ENCODE assay signal across 9 mouse cellular contexts in genomic region chr19:53649361-53649760, GRCm38 (mm10). TPM values are rescaled to one million over a fixed set of nuclear protein-coding genes. Genes with fewer than 3 reads are reported as not detected.
DNase-seq lines count a peak whose midpoint lies in the region; ATAC-seq and TF ChIP-seq lines count a peak whose summit lies in the region.
"Had no signal": no experiment of that assay in that cellular context is flagged by ENCODE, and none has a peak within 500 bp of the region (broad histone marks: within the 10 kb centered on the region; RNA-seq: fewer than 3 reads in every experiment).

No protein-coding gene starts in this region.

- peaks cover 9% of the 10 kb centered on the region; the same call in 1 of the 2 replicates for H3K36me3 ChIP-seq in intestine, embryonic 16.5 days (ENCODE audit: control insufficient read depth, insufficient read depth, low read length)
- peaks cover 24% of the 10 kb centered on the region for H3K36me3 ChIP-seq in intestine, embryonic 15.5 days
- peaks cover 16% of the 10 kb centered on the region for H3K36me3 ChIP-seq in neural tube, embryonic 14.5 days (ENCODE audit: control insufficient read depth, insufficient read depth, low read length)
- H3K36me3 ChIP-seq in heart, postnatal 0 days (replicated peaks; ENCODE audit: control insufficient read depth, insufficient read depth, low read length) = peaks cover 26% of the 10 kb centered on the region

- 0 out of 2 replicates have a peak, but pooled peaks cover 6% of the 10 kb centered on the region for H3K4me1 ChIP-seq in intestine, embryonic 16.5 days (ENCODE audit: control insufficient read depth, insufficient read depth, low read length)
- H3K4me1 ChIP-seq in intestine, embryonic 15.5 days (replicated peaks) = peaks cover 18% of the 10 kb centered on the region
- peaks cover 9% of the 10 kb centered on the region; the same call in 1 of the 2 replicates for H3K4me1 ChIP-seq in neural tube, embryonic 14.5 days (ENCODE audit: control insufficient read depth, insufficient read depth, low read length)
- H3K4me1 ChIP-seq in heart, postnatal 0 days (ENCODE audit: control insufficient read depth, insufficient read depth) = peaks cover 14% of the 10 kb centered on the region; the same call in 1 of the 2 replicates

- TF ChIP-seq EP300 in heart, postnatal 0 days (IDR thresholded peaks at IDR 0.05; ENCODE audit: low read depth) = no peak

- H3K27ac ChIP-seq in intestine, embryonic 16.5 days (ENCODE audit: low read length) = 0 out of 2 replicates have a peak overlapping the region, but pooled peaks have one; percentile 4
- H3K27ac ChIP-seq in intestine, embryonic 15.5 days = no peak overlapping the region
- no peak overlapping the region for H3K27ac ChIP-seq in neural tube, embryonic 14.5 days (ENCODE audit: low read depth, low read length)
- H3K27ac ChIP-seq in heart, postnatal 0 days (ENCODE audit: low read depth) = 0 out of 2 replicates have a peak overlapping the region, but pooled peaks have one; percentile 37

- no peak overlapping the region for H3K4me3 ChIP-seq in intestine, embryonic 16.5 days (ENCODE audit: low read length)
- H3K4me3 ChIP-seq in intestine, embryonic 15.5 days (replicated peaks) = no peak overlapping the region
- no peak overlapping the region for H3K4me3 ChIP-seq in neural tube, embryonic 14.5 days (ENCODE audit: low read depth, low read length)
- no peak overlapping the region for H3K4me3 ChIP-seq in heart, postnatal 0 days (ENCODE audit: low read depth, low read length)
- H3K4me3 ChIP-seq: erythroblast, embryonic 14.5 days had no signal

- H3K9ac ChIP-seq in intestine, embryonic 16.5 days (ENCODE audit: low read depth, low read length) = no peak overlapping the region
- no peak overlapping the region for H3K9ac ChIP-seq in intestine, embryonic 15.5 days
- no peak overlapping the region for H3K9ac ChIP-seq in neural tube, embryonic 14.5 days (replicated peaks; ENCODE audit: low read depth, low read length)
- no peak overlapping the region for H3K9ac ChIP-seq in heart, postnatal 0 days (replicated peaks; ENCODE audit: low read depth, low read length)

- no peak overlapping the region for H3K4me2 ChIP-seq in intestine, embryonic 16.5 days (ENCODE audit: low read depth, low read length)
- no peak overlapping the region for H3K4me2 ChIP-seq in intestine, embryonic 15.5 days (replicated peaks)
- H3K4me2 ChIP-seq in neural tube, embryonic 14.5 days (ENCODE audit: low read depth, low read length) = no peak overlapping the region
- no peak overlapping the region for H3K4me2 ChIP-seq in heart, postnatal 0 days (ENCODE audit: low read depth, low read length)

- DNase-seq in neural tube, embryonic 10.5 days (ENCODE audit: extremely low spot score, low spot score) = no peak
- DNase-seq in heart, postnatal 0 days (ENCODE audit: low spot score) = no peak
- peak; percentile 27 for DNase-seq in telencephalon, adult 2 months (ENCODE audit: low read depth, low spot score)
- DNase-seq in testis, postnatal 10 days (ENCODE audit: low spot score) = no peak
- no peak for DNase-seq in layer of hippocampus, adult 8-10 months (ENCODE audit: low spot score in 2 of 2)

- H3K9me3 ChIP-seq in intestine, embryonic 16.5 days (ENCODE audit: control insufficient read depth, low read length) = no peaks in the 10 kb centered on the region
- no peaks in the 10 kb centered on the region for H3K9me3 ChIP-seq in intestine, embryonic 15.5 days
- H3K9me3 ChIP-seq in neural tube, embryonic 14.5 days (ENCODE audit: control insufficient read depth, low read length) = no peaks in the 10 kb centered on the region
- no peaks in the 10 kb centered on the region for H3K9me3 ChIP-seq in heart, postnatal 0 days (replicated peaks; ENCODE audit: control insufficient read depth, low read length)

- WGBS in intestine, embryonic 16.5 days = 87% methylated on average over 6 of the region's 6 CpGs
- 86% methylated on average over 6 of the region's 6 CpGs for WGBS in intestine, embryonic 15.5 days
- WGBS in neural tube, embryonic 14.5 days = 82% methylated on average over 6 of the region's 6 CpGs
- 62% methylated on average over 6 of the region's 6 CpGs for WGBS in heart, postnatal 0 days

- peak; percentile 68 for TF ChIP-seq CTCF in heart, postnatal 0 days (IDR thresholded peaks at IDR 0.05; ENCODE audit: low read depth)

- no peak for ATAC-seq in intestine, embryonic 16.5 days
- no peak for ATAC-seq in intestine, embryonic 15.5 days
- ATAC-seq in neural tube, embryonic 14.5 days (ENCODE audit: low read depth) = 0 out of 2 replicates have a peak, but pooled peaks have one; percentile 13
- peak; percentile 44 for ATAC-seq in heart, postnatal 0 days (ENCODE audit: insufficient read depth, low read depth)

- H3K27me3 ChIP-seq in intestine, embryonic 16.5 days (replicated peaks; ENCODE audit: control insufficient read depth, insufficient read depth, low read length) = no peaks in the 10 kb centered on the region
- no peaks in the 10 kb centered on the region for H3K27me3 ChIP-seq in intestine, embryonic 15.5 days (replicated peaks)
- no peaks in the 10 kb centered on the region for H3K27me3 ChIP-seq in neural tube, embryonic 14.5 days (ENCODE audit: control insufficient read depth, insufficient read depth, low read length)
- H3K27me3 ChIP-seq in heart, postnatal 0 days (ENCODE audit: control insufficient read depth, insufficient read depth, low read length) = no peaks in the 10 kb centered on the region

RNA-seq across cellular contexts. Expression of gene Rbm20, which starts 27.7 kb away (rescaled TPM):
- 0.83 and 1.1 TPM in 2 replicates for polyA plus RNA-seq in intestine, embryonic 16.5 days (2015; fragmentation: Nextera tagmentation; extraction: Ambion mirVana)
- 0.77 and 0.80 TPM in 2 replicates for polyA plus RNA-seq in intestine, embryonic 15.5 days (2015; fragmentation: Nextera tagmentation; extraction: Ambion mirVana)
- polyA plus RNA-seq in neural tube, embryonic 14.5 days (2014; fragmentation: Nextera tagmentation; extraction: Ambion mirVana) = 0.53 and 1.2 TPM in 2 replicates
- total RNA-seq in heart, postnatal 0 days (2014; rRNA removed; ENCODE audit: low replicate concordance) = 328 and 340 TPM in 2 replicates
- polyA plus RNA-seq in heart, postnatal 0 days (2015; fragmentation: Nextera tagmentation; extraction: Ambion mirVana) = 58.5 and 65.2 TPM in 2 replicates
- total RNA-seq in layer of hippocampus, adult 8-10 months (2022) = 1 to 10 TPM; 1.8 to 4.0 (median 3.2) TPM
- polyA plus RNA-seq: erythroblast, embryonic 14.5 days had no signal

RNA-seq across cellular contexts. Expression of gene Smc3, which starts 49.2 kb away (rescaled TPM):
- 43.9 and 50.8 TPM in 2 replicates for polyA plus RNA-seq in intestine, embryonic 16.5 days (2015; fragmentation: Nextera tagmentation; extraction: Ambion mirVana)
- 57.0 and 63.2 TPM in 2 replicates for polyA plus RNA-seq in intestine, embryonic 15.5 days (2015; fragmentation: Nextera tagmentation; extraction: Ambion mirVana)
- polyA plus RNA-seq in neural tube, embryonic 14.5 days (2014; fragmentation: Nextera tagmentation; extraction: Ambion mirVana) = 57.0 and 60.6 TPM in 2 replicates
- total RNA-seq in heart, postnatal 0 days (2014; rRNA removed; ENCODE audit: low replicate concordance) = 8.3 and 19.5 TPM in 2 replicates
- polyA plus RNA-seq in heart, postnatal 0 days (2015; fragmentation: Nextera tagmentation; extraction: Ambion mirVana) = 24.1 and 25.3 TPM in 2 replicates
- total RNA-seq in layer of hippocampus, adult 8-10 months (2022) = 10 to 100 TPM; 39.1 to 47.5 (median 43.6) TPM

Comparison
In these comparisons a context has a peak if more than half of its experiments do, and no peak if none do; other contexts are left out.
1. H3K27ac ChIP-seq: peak in intestine, embryonic 16.5 days (single experiment) and heart, postnatal 0 days (single experiment); none in intestine, embryonic 15.5 days (single experiment) and neural tube, embryonic 14.5 days (single experiment).
2. ATAC-seq: peak in neural tube, embryonic 14.5 days (single experiment) and heart, postnatal 0 days (single experiment); none in intestine, embryonic 16.5 days (single experiment) and intestine, embryonic 15.5 days (single experiment).
3. RNA of gene Rbm20, which starts 27.7 kb away (polyA plus RNA-seq): 58.5 to 65.2 TPM in heart, postnatal 0 days; 0.53 to 1.2 TPM in neural tube, embryonic 14.5 days, 0.83 to 1.1 TPM in intestine, embryonic 16.5 days and 0.77 to 0.80 TPM in intestine, embryonic 15.5 days; every median in the first group is over 10 times any median in the second.